Mouse (Mus musculus) neutrophil, adult 5-6 weeks (primary cell): ENCODE results near the gene Prpsap2. TPM values are rescaled to one million over a fixed set of nuclear protein-coding genes. Genes with fewer than 3 reads are reported as not detected.

ENCODE experiments used
- ATAC-seq: fragments of 151-379, 151-347 bp; 2 replicates; pipeline ENCODE4 v1.8.0; 2017; ENCODE audit warnings: mild to moderate bottlenecking, moderate TSS enrichment; ENCODE audit not compliant: insufficient number of reproducible peaks, poor library complexity, low FRiP score, severe bottlenecking; ENCODE audit errors: extremely low read depth
- total RNA-seq: library from RNA; stranded (forward); fragments of 200-1000 nt; gene quantifications from 2 replicates; pipeline ENCODE4 v1.2.3, GENCODE M21; 2017

Prpsap2 gene
- total RNA-seq, 1 experiment from 2014 or later = 52.4 TPM

DNA sequence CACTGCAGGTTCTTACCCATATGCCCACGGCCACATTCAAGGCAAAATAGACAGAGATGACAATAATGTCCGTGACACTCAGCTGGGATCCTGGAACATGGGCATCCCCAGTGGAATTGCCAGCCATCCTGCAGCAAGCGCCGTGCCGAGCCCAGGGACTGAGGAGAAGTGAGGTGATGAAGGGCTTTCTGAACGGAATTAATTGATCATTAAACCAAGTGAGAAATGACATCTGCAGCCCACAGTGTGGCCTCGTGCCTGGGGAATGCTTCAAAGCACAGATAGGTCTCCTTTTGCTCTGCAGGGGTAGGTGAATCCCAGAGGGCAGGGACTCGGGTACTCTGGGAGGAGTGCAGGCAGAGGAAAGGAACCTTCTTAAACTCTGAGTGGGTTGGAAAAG, 42.1 kb downstream of the Prpsap2 start:
- ATAC-seq = no peak

DNA sequence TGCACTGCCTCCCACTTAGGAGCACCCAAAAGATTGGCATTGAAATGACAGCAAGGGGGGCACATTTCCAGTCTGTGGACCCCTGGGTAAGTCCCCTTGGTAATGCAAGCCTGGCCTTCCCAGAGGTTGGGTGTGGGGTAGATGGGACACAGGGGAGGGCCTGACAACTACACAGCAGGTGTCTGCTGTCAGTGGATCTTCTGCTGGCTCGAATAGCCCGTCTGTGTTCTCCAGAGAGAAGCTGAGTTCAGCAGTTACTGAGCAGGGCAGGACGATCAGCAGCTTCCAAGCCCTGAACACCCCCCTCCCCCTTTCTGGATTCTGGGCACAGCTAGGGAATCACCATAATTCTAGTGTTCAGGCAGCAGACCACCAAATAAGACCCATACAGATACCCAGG, 42.5 kb downstream of the Prpsap2 start:
- ATAC-seq = no peak

GRCm38 (mm10) chr11:61717990-61718389, 43.9 kb downstream of the Prpsap2 start:
- no peak for ATAC-seq

DNA sequence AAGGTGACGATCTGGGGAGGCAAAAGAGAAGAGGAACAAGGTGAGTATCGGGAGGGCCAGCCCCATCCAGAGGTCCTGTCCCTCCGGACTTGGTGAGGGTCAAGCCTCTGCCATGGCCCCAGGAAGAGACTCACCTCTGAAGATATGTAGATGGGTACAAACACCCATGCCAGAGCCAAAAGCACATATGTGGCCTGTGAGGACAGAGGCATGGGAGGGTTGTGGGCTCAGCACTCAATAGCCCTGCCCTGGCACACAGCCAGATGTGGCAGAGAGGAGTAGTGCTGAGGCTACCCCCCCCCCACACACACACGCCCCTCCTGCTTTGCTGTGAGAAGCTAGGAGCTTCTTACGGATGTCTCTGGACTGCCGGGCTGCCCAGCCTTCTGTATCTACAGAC, 46.8 kb downstream of the Prpsap2 start:
- no peak for ATAC-seq

DNA sequence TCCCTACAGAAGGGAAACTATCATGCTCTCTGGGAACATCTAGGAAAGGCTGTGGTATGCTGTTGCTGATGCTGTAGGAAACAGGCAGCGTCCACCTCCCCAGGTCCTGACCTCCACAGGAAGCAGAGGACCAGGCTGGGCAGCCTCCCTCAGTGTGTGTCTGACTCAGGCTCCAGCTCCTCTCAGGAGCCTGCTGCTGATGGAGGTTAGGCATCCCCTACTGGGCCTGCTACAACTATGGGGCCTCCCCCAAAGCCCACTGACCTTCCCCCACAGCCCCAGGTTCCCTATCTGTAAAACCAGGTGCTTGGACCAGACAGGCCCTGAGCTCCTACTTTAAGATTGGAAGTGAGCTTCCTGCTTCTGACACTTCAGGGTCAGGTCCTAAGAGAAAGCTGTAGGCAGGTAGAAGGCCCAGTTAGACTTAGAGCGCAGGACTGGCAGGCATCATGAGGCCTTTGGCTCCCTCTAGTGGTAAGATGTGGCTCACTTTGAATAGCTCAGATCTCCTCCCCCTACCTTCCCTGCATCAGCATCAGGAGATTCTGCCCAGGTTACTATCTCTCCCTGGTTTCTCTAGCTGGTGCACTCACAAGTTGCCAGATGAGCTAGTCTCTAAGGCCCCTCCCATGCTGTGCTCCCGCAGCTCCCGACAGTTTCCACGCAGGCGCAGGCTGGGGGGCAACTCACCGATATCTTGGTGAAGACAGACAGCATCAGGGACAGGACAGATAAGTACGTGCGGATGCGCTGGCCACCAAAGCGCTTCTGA, 47.4 kb downstream of the Prpsap2 start:
- ATAC-seq = peak; percentile 67

DNA sequence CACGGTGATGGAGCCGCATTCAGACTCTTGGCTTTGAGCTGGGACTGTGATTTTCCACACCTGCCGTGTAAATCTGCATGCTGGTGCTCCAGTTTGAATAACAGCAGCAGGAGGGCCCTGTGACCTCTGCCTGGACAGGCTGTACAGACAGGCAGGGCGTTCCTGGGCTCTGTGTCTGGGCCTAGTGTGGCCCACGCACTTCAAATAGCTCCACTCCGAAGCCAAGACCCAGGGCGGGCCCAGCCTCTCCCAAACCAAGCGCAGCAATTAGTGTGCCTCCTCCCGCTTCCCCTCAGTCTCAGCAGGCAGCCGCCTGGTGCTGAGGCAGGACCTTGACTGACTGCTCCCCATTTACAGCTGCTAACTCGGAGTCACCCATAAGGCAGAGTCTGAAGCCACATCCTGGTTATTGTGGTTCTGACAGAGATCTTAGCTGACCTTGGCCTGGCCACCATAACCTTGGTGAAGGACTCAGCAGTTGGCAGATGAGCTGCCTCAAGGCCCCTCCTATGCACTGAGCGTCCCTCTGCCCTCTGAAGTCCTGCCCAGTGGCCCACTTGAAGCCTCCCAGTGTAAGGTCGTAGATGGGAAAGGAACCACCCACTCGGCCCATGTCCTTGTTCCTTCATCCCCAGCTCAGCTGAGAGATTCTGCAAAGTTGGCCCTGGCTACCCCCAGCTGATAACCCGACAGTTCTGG, 48.6 kb downstream of the Prpsap2 start:
- ATAC-seq = no peak

DNA sequence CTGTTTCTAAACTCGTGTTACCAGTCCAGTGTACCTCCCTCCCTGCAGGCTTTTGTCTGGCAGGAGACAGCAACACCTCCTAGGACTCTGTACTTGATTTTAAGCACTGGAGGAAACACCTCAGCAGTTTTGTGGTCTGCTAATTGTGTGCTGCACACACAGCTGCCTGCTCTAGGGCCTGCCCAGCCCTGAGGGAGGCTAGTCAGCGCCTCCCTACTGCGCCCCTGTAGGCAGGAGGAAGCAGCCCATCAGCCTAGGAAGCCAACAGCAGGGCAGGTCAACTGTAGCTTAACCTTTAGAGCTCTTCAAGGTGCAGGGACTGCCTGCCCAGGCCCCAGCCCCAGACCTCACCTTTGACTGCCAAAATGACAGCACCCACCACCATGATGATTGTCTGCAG, 53.0 kb downstream of the Prpsap2 start:
- no peak for ATAC-seq

GRCm38 (mm10) chr11:61706232-61706631, 55.7 kb downstream of the Prpsap2 start:
- ATAC-seq = no peak

- no peak for ATAC-seq
Observed at GRCm38 (mm10) chr11:61705581-61705980, 56.3 kb downstream of the Prpsap2 start.

GRCm38 (mm10) chr11:61702494-61702893, 59.4 kb downstream of the Prpsap2 start:
- ATAC-seq = no peak

DNA sequence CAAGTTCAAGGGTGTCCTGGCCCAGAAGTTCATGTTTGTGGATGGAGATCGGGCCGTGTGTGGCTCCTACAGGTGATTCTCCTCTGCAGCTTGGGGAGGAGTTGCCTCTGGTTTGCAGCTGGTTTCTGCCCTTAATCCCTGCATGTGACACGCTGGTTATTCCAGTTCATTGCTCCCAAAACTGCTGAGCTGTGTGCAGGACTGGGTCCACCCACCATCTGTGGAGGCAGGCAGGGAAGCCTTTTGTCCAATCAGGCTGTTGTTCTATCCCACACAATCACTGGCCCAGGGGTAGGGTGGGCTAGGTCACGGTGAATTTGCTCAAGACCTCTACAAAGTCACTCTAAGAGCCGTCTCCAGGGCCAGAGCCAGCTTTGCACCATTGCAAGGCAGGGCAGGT, 60.2 kb downstream of the Prpsap2 start:
- ATAC-seq = no peak

- ATAC-seq = no peak
Observed at GRCm38 (mm10) chr11:61699933-61700332, 62.0 kb downstream of the Prpsap2 start.

- ATAC-seq = no peak
Observed at GRCm38 (mm10) chr11:61699460-61699859, 62.4 kb downstream of the Prpsap2 start.

DNA sequence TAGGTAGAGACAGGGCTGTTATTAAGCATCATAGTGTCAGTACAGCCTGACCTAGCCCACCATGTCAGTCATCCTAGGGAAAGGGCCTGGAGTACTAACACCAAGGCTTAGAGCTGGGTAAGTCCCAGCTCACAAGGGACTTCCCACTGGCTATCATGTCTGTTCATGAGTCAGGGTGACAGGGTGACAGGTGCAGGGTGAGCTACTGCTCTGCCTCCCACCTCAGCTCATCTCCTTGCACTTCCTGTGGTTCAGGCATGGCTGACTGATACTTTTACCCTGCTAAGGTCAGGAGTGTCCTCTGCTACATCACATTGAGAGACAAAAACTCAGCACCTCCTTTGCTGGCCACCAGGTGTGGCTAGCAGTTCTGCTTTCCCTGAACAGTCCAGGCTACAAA, 63.0 kb downstream of the Prpsap2 start:
- no peak for ATAC-seq

DNA sequence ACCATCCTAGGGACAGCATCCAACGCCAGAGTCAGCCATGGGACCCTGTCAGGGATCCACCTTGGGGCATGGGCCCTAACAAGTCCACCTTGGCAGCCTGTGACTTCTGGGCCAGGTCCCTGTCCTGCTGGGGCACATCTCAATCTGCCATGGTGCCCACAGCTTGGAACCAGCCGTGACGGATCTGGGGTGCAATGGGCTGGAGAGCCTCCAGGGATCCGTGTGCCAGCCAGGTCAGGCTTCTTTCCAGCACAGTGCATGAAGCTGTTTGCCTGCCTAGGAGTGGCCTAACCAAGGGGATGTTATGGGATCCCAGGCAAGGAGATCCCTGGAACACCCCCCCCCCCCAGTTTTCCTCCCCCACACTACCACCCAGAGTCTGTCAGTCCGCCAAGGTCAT, 68.9 kb downstream of the Prpsap2 start:
- no peak for ATAC-seq

- ATAC-seq = no peak
Observed at GRCm38 (mm10) chr11:61687595-61687994, 74.3 kb downstream of the Prpsap2 start.

DNA sequence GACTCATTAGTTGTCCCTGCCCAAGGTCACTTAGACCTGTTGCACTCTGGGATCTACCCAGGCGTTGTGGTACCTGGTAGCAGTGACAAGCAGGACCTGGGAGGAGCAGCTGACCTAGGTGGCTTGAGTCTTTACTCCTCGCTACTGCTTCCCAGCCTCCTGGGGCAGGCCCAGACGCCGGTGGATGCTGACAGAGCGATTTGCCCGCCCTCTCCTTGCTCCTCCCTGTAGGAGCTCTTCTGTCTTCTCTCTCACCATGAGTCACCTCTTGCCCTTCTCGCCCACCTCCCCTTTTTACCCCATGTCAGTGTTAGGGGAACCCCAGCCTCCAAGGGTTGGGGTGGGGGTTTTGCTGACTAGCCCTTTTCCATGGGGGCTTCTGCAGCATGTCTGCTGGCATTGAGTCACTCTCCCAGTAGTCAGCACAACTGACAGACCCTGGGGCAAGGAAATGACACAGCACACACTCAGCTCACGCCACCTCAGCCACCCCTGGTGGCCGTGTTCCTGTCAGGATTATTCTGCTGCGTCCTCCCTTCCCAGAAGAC, 74.9 kb downstream of the Prpsap2 start:
- ATAC-seq = no peak

DNA sequence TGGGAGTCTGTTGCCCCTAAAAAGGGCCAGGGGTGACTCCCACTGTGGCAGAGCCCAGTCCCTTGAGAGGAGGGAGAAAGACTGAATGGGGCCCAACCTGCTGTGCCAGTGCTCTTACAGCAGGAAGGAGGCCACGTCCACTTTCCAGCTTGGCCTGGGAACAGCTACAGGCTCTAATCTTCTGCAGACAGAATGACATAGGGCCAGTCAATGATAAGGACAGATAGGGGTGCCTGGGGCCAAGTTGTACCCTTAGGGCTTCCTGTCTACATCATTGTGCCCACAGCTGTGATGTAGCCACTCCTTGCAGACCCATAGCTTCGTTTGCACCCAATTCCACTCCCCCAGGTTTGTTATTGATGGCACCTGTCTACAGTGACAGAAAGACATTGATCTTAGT, 75.7 kb downstream of the Prpsap2 start:
- no peak for ATAC-seq

GRCm38 (mm10) chr11:61685119-61685725, 76.7 kb downstream of the Prpsap2 start:
- no peak for ATAC-seq
